Mouse (Mus musculus): ENCODE data around the gene Synpr.

GRCm38 (mm10) chr14:13368309-13368708, 83.7 kb downstream of the Synpr start:
- TF ChIP-seq CTCF (IDR thresholded peaks at IDR 0.05; ENCODE audit: control insufficient read depth, insufficient read depth, low read length) (no peak), POLR2A (IDR thresholded peaks at IDR 0.05; ENCODE audit: borderline replicate concordance, control insufficient read depth, low read depth, low read length) (no peak)

Data from bone marrow, adult 2 months (tissue).